Mouse (Mus musculus): Measurements from ENCODE around the gene Cavin1. TPM values are rescaled to one million over a fixed set of nuclear protein-coding genes. Genes with fewer than 3 reads are reported as not detected.

Cavin1 gene
- polyA plus RNA-seq, 1 experiment = 0.23 TPM

DNA sequence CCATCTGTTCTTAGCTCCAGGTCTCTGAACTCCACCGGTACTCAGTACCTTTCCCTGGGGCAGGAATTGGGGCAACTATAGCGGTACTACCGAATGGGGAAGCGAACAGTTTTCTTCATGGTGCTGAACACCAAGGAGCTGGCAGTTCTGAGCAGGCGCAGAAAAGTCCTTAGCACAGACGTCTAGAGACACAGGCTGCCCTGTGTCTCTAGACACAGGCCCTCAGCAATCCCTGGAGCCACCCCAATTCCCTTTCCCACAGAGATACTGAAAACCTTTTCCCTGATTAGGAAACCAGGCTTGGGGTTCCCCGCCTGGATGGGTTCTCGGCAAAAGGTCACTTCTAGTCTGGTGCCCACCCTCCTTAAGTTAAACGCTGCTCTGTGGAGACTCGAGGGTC is 768 bp upstream of the Cavin1 start:
- peaks cover 23% of the 10 kb centered on the region for H3K4me1 ChIP-seq (ENCODE audit: control insufficient read depth)
- peaks cover 2% of the 10 kb centered on the region; the same call in 1 of the 2 replicates for H3K9me3 ChIP-seq (ENCODE audit: control insufficient read depth, low read length)

DNA sequence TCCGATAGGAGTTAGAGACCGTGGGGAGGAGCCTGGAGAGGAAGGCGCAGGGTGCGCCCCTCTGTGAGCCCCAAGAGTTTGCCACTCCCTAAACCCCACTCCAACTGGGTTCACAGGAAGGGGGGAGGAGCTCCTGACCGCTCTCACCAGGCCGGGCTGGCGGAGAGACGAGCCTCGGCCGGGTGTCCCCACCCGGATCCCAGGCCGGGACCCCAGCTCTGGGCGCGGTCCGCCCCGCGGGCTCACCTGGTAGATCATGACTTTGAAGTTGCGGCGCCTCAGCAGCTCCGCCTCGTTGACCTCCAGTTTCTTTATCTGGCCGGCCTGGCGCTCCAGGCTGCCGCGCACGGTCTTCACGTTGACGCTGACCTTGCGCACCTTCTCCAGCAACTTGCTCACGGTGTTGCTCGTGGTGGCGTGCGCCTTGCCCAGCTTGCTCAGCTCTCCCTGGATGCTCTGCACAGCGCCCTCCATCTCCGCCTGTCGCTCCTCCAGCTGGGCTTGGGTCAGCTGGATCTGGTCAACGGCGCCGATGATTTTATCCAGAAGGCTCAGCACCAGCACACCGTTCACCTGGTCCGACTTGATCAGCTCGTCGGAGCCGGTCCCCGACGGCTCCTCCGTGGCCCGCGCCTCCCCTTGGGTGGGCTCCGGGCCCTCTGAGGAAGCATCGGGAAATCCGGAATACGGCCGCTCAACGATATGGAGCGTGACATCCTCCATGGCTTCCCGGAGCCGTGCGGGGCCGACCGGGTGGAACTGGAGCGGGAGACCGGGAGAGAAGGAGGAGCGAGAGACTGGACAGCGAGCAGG is 737 bp downstream of the Cavin1 start:
- peaks cover 36% of the 10 kb centered on the region for H3K4me1 ChIP-seq (ENCODE audit: control insufficient read depth)
- H3K27me3 ChIP-seq (ENCODE audit: control insufficient read depth) = peaks cover 71% of the 10 kb centered on the region
- H3K4me3 ChIP-seq (replicated peaks) = peak overlapping the region; percentile 61
- TF ChIP-seq TAL1 (IDR thresholded peaks at IDR 0.05; ENCODE audit: low read length) (no peak), GATA1 (IDR thresholded peaks at IDR 0.05; ENCODE audit: low read length) (no peak)
- H3K36me3 ChIP-seq (ENCODE audit: control insufficient read depth) = no peaks in the 10 kb centered on the region
- H3K9me3 ChIP-seq (ENCODE audit: control insufficient read depth, low read length) = peaks cover 2% of the 10 kb centered on the region; the same call in 1 of the 2 replicates

More for the DNA sequence above, 768 bp upstream of the Cavin1 start:
- TF ChIP-seq GATA1 (IDR thresholded peaks at IDR 0.05; ENCODE audit: low read length) (no peak), TAL1 (IDR thresholded peaks at IDR 0.05; ENCODE audit: low read length) (no peak)
- no peaks in the 10 kb centered on the region for H3K36me3 ChIP-seq (ENCODE audit: control insufficient read depth)
- no peak overlapping the region for H3K4me3 ChIP-seq (replicated peaks)
- H3K27me3 ChIP-seq (ENCODE audit: control insufficient read depth) = peaks cover 73% of the 10 kb centered on the region

DNA sequence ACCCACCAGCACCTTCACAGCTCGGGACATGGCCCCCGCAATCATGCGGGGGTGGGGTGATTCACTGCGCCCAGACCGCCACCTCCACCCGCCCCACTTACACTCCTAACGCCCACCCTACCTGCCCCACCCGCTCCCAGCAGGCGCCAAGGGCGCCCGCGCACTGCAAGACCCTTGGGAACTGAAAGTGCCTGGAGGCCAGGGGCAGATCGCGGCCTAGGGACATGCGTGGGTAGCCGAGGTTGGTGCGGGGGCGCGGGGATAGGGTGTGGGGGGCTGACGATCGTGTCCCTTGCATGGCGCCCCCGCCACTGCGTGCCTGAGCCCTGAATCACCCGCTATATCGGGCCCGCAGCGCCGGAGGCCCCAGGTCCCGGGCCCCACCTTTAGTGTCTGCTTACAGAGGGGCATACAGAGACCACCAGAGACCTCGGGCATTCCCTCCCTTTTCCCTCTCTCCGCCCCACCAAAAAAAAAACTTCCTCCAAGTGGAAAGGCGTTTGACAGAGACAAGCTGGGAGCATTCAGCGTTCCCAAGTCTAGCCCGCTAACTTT is 1.4 kb downstream of the Cavin1 start:
- Histone ChIP-seq H3K36me3 (ENCODE audit: control insufficient read depth) (no peaks in the 10 kb centered on the region), H3K9me3 (ENCODE audit: control insufficient read depth, low read length) (peaks cover 2% of the 10 kb centered on the region; the same call in 1 of the 2 replicates), H3K27me3 (ENCODE audit: control insufficient read depth) (peaks cover 65% of the 10 kb centered on the region), H3K4me1 (ENCODE audit: control insufficient read depth) (peaks cover 41% of the 10 kb centered on the region), H3K4me3 (replicated peaks) (peak overlapping the region; percentile 61)
- TF ChIP-seq GATA1 (IDR thresholded peaks at IDR 0.05; ENCODE audit: low read length) = no peak
- TF ChIP-seq TAL1 (IDR thresholded peaks at IDR 0.05; ENCODE audit: low read length) = no peak

DNA sequence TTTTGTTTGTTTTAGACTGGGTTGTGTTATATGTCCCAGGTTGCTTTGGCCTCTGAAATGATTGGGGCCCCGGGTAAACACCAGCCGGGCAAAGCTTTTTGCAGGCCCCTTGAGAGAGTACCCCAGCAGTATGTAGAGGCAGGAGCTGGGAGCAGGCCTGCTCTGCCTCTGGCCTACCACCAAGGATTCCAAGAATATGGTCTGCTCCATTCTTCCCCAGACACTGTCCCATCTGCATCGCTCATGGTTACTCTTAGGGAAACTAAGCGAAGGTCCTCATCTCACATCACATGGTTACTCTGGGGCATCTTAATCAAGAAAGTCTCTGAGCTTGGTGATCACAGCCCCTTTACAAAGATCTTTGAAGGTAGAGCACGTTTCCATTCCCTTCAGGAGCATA is 2.2 kb downstream of the Cavin1 start:
- H3K27me3 ChIP-seq (ENCODE audit: control insufficient read depth) = peaks cover 61% of the 10 kb centered on the region
- peaks cover 49% of the 10 kb centered on the region for H3K4me1 ChIP-seq (ENCODE audit: control insufficient read depth)
- no peak for TF ChIP-seq GATA1 (IDR thresholded peaks at IDR 0.05; ENCODE audit: low read length)
- TF ChIP-seq TAL1 (IDR thresholded peaks at IDR 0.05; ENCODE audit: low read length) = no peak
- no peaks in the 10 kb centered on the region for H3K36me3 ChIP-seq (ENCODE audit: control insufficient read depth)
- H3K4me3 ChIP-seq (replicated peaks) = no peak overlapping the region
- H3K9me3 ChIP-seq (ENCODE audit: control insufficient read depth, low read length) = peaks cover 2% of the 10 kb centered on the region; the same call in 1 of the 2 replicates

DNA sequence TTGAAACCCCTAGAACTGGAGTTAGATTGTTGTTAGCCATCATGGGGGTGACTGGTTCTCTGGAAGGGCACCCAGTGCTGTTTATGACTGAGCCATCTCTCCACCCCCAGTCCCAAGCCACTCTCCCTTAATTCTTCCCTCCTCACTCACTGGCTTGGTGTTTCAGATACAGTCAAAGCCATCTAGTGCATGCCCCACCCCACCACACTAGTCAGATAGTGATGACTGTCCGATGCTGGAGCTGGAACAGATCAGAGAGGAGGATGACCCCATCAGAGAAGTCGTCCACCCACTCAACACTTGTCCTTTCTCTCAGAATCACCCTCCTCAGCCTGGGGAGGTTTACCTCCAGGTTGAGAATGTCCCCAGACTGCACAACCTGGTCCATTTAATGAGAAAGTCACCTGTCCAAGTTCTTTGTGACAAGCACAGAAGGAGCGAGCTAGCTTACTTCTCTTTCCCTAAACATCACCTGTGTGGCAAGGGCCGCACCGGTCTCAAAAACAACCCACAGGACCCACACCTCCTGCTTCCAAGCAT is 2.7 kb downstream of the Cavin1 start:
- Histone ChIP-seq H3K4me1 (ENCODE audit: control insufficient read depth) (peaks cover 54% of the 10 kb centered on the region), H3K36me3 (ENCODE audit: control insufficient read depth) (no peaks in the 10 kb centered on the region), H3K9me3 (ENCODE audit: control insufficient read depth, low read length) (peaks cover 2% of the 10 kb centered on the region; the same call in 1 of the 2 replicates), H3K27me3 (ENCODE audit: control insufficient read depth) (peaks cover 56% of the 10 kb centered on the region), H3K4me3 (replicated peaks) (no peak overlapping the region)
- no peak for TF ChIP-seq TAL1 (IDR thresholded peaks at IDR 0.05; ENCODE audit: low read length)
- TF ChIP-seq GATA1 (IDR thresholded peaks at IDR 0.05; ENCODE audit: low read length) = no peak

DNA sequence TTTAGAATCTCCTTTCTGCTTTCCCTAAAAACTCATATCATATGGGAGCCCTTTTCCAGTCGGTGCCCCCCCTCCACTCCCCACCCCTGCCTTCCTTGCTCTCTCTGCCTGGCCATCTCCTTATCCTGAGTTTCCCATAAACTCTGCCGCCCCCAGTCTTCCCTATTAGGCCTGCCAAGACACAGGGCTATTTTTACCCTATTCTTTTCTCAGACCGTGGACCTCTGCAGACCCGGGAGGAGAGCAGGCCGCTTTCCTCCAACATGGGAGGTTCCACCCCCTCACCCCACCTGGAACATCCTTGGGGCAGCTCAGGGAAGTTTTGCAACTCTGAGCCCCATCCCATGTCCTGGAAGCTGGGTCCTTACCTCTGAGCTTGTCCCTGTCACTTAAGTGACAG is 3.3 kb downstream of the Cavin1 start:
- Histone ChIP-seq H3K27me3 (ENCODE audit: control insufficient read depth) (peaks cover 51% of the 10 kb centered on the region), H3K36me3 (ENCODE audit: control insufficient read depth) (no peaks in the 10 kb centered on the region), H3K9me3 (ENCODE audit: control insufficient read depth, low read length) (peaks cover 2% of the 10 kb centered on the region; the same call in 1 of the 2 replicates), H3K4me3 (replicated peaks) (no peak overlapping the region), H3K4me1 (ENCODE audit: control insufficient read depth) (peaks cover 60% of the 10 kb centered on the region)
- TF ChIP-seq TAL1 (IDR thresholded peaks at IDR 0.05; ENCODE audit: low read length) = no peak

DNA sequence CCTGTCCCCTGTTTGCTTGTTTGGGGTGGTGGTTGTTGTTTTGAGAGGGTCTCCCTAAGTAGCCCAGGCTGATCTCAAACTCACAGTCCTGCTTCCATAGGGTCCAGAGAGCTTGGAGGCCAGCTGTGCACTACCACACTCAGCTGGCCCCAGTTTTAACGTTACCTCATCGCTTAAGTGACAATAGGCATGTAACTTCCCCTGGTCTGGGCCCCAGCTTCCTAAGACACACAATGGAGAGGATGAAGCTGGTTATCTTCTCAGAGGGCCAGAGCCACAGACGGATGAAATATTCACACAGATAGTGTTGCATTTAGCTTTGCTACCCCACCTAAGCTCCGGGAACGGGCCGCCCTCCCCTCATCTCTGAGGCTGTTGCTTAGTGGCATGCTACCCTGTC is 4.9 kb downstream of the Cavin1 start:
- H3K4me1 ChIP-seq (ENCODE audit: control insufficient read depth) = peaks cover 68% of the 10 kb centered on the region
- H3K4me3 ChIP-seq (replicated peaks) = no peak overlapping the region
- no peak for TF ChIP-seq GATA1 (IDR thresholded peaks at IDR 0.05; ENCODE audit: low read length)
- no peak for TF ChIP-seq TAL1 (IDR thresholded peaks at IDR 0.05; ENCODE audit: low read length)
- peaks cover 2% of the 10 kb centered on the region; the same call in 1 of the 2 replicates for H3K9me3 ChIP-seq (ENCODE audit: control insufficient read depth, low read length)
- H3K27me3 ChIP-seq (ENCODE audit: control insufficient read depth) = peaks cover 35% of the 10 kb centered on the region
- no peaks in the 10 kb centered on the region for H3K36me3 ChIP-seq (ENCODE audit: control insufficient read depth)

DNA sequence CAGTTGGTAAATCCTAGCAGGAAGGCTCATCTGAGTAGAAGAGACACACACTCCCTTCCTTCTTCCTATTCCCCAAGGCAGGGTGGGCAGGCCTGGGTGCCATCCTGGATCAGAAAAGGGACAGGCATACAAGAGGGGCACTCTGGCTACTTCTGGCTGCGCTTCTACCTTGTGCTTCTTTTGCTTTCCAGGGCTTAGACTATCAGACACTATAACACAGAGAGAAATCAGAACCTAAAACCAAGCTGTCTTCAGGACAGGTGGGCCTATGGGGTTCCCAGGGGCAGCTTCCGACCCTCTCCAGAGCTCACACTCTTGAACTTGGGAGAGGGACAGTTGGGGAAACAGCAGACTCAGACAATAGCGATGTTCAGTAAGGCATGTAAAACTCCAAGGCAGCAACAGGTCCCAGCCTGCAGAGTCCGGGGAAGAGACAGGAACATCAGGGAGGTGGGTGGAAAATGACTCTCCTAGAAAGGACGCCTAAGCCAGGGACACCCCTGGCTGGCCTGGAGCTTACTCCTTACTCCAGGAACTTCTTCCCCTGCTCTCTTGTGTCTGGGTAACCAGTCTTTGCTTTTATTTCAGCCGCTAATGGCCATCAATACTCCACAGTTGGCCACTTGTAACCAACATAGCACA is 5.7 kb downstream of the Cavin1 start:
- Histone ChIP-seq H3K4me3 (replicated peaks) (no peak overlapping the region), H3K36me3 (ENCODE audit: control insufficient read depth) (no peaks in the 10 kb centered on the region), H3K27me3 (ENCODE audit: control insufficient read depth) (peaks cover 28% of the 10 kb centered on the region), H3K4me1 (ENCODE audit: control insufficient read depth) (peaks cover 68% of the 10 kb centered on the region), H3K9me3 (ENCODE audit: control insufficient read depth, low read length) (peaks cover 2% of the 10 kb centered on the region; the same call in 1 of the 2 replicates)
- TF ChIP-seq TAL1 (IDR thresholded peaks at IDR 0.05; ENCODE audit: low read length) (no peak), GATA1 (IDR thresholded peaks at IDR 0.05; ENCODE audit: low read length) (no peak)

DNA sequence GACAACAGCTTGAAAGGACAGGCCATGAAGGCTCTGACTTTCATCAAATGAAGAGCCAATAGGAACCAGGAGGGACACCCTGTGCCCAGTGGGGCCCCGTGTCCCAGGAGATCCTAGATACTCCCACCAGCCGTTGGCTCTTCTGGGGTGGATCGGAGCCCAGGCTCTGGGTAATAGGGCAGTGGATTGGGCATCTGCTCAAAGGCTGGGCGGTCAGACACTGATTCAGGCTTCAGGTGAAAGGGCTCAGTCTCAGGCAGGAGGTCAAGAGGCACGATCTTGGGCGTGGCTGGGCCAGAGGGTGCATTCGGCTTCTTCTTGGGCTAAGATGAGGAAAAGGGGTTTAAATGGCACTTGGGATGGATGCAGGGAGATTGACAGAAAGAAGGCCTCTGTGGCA is 6.5 kb downstream of the Cavin1 start:
- peaks cover 67% of the 10 kb centered on the region for H3K4me1 ChIP-seq (ENCODE audit: control insufficient read depth)
- peaks cover 21% of the 10 kb centered on the region for H3K27me3 ChIP-seq (ENCODE audit: control insufficient read depth)
- TF ChIP-seq TAL1 (IDR thresholded peaks at IDR 0.05; ENCODE audit: low read length) = no peak
- no peak for TF ChIP-seq GATA1 (IDR thresholded peaks at IDR 0.05; ENCODE audit: low read length)
- H3K36me3 ChIP-seq (ENCODE audit: control insufficient read depth) = no peaks in the 10 kb centered on the region
- H3K9me3 ChIP-seq (ENCODE audit: control insufficient read depth, low read length) = no peaks in the 10 kb centered on the region
- no peak overlapping the region for H3K4me3 ChIP-seq (replicated peaks)

Data from erythroblast, embryonic 14.5 days (primary cell).